Mouse (Mus musculus) heart, embryonic 11.5 days (tissue): Measurements from ENCODE around the gene Dph1. TPM values are rescaled to one million over a fixed set of nuclear protein-coding genes. Genes with fewer than 3 reads are reported as not detected.
A peak's percentile ranks its signal among the peaks of the same experiment; 100 is the strongest.

ENCODE experiments used
- ATAC-seq: fragments of 200-750 bp; cut with Nextera tagmentation; replicated peaks from 2 replicates; pipeline ENCODE4 v1.8.0; 2017; ENCODE audit warnings: moderate library complexity; ENCODE audit not compliant: insufficient number of reproducible peaks, low FRiP score, low TSS enrichment
- H3K27ac ChIP-seq: fragments of 300-500 bp; sonication (generic); 2 replicates; pipeline ENCODE4 v1.5.1; 2014; ENCODE audit warnings: mild to moderate bottlenecking, low read depth, low read length
- H3K27me3 ChIP-seq: fragments of 300-500 bp; sonication (generic); 2 replicates; pipeline ENCODE4 v1.6.1; 2014; ENCODE audit warnings: mild to moderate bottlenecking, low read length, mixed read lengths; ENCODE audit not compliant: control insufficient read depth, insufficient read depth
- H3K36me3 ChIP-seq: fragments of 300-500 bp; sonication (generic); 2 replicates; pipeline ENCODE4 v1.6.1; 2014; ENCODE audit warnings: mild to moderate bottlenecking, low read length, moderate library complexity, mixed read lengths; ENCODE audit not compliant: control insufficient read depth, insufficient read depth
- H3K4me1 ChIP-seq: fragments of 300-500 bp; sonication (generic); 2 replicates; pipeline ENCODE4 v1.6.1; 2014; ENCODE audit warnings: low read length; ENCODE audit not compliant: control insufficient read depth, insufficient read depth
- H3K4me2 ChIP-seq: fragments of 300-500 bp; sonication (generic); 2 replicates; pipeline ENCODE4 v1.6.1; 2014; ENCODE audit warnings: mild to moderate bottlenecking, moderate library complexity
- H3K4me3 ChIP-seq: fragments of 300-500 bp; sonication (generic); 2 replicates; pipeline ENCODE4 v1.5.1; 2014; ENCODE audit warnings: low read depth, low read length
- H3K9ac ChIP-seq: fragments of 300-500 bp; sonication (generic); 2 replicates; pipeline ENCODE4 v1.6.1; 2014; ENCODE audit warnings: mild to moderate bottlenecking, low read depth, low read length, moderate library complexity
- H3K9me3 ChIP-seq: fragments of 300-500 bp; sonication (generic); replicated peaks from 2 replicates; pipeline ENCODE4 v1.6.1; 2016; ENCODE audit warnings: low read length; ENCODE audit not compliant: control insufficient read depth
- WGBS: fragments of 180-500 bp; shearing (Covaris S2); extraction: QIAGEN DNeasy Blood & Tissue Kit; methylation state at CpG from one replicate; pipeline ENCODE4 v1.1.7; 2014; ENCODE audit not compliant: insufficient replicate concordance; 5-methylcytosine and 5-hydroxymethylcytosine counted together
- polyA plus RNA-seq: library from polyadenylated mRNA; unstranded; fragments of >200 nt; fragmentation: Nextera tagmentation; extraction: Ambion mirVana; gene quantifications from 2 replicates; pipeline ENCODE4 v1.2.1, GENCODE M21; 2014

Dph1 gene
- polyA plus RNA-seq, 1 experiment from 2014 or later, result 16.5 TPM

- H3K4me1 ChIP-seq, result peaks cover 26% of the 10 kb centered on the region
- no peak overlapping the region for H3K9ac ChIP-seq
- H3K27me3 ChIP-seq, result no peaks in the 10 kb centered on the region
- no peaks in the 10 kb centered on the region for H3K9me3 ChIP-seq
- no peak for ATAC-seq
- peaks cover 4% of the 10 kb centered on the region for H3K36me3 ChIP-seq
- no peak overlapping the region for H3K4me3 ChIP-seq
- no peak overlapping the region for H3K27ac ChIP-seq
- H3K4me2 ChIP-seq, result no peak overlapping the region
- 75% methylated on average over 6 of the region's 6 CpGs for WGBS
Measured at GRCm38 (mm10) chr11:75154053-75154585, 36.9 kb downstream of the Dph1 start.

- H3K4me1 ChIP-seq, result peaks cover 33% of the 10 kb centered on the region
- H3K27me3 ChIP-seq, result no peaks in the 10 kb centered on the region
- no peak overlapping the region for H3K4me3 ChIP-seq
- H3K4me2 ChIP-seq, result no peak overlapping the region
- 0 out of 2 replicates have a peak overlapping the region, but pooled peaks have one; percentile 28 for H3K9ac ChIP-seq
- 0 out of 2 replicates have a peak overlapping the region, but pooled peaks have one; percentile 46 for H3K27ac ChIP-seq
- H3K36me3 ChIP-seq, result peaks cover 3% of the 10 kb centered on the region
- ATAC-seq, result no peak
- no peaks in the 10 kb centered on the region for H3K9me3 ChIP-seq
- 66% methylated on average over 18 of the region's 18 CpGs for WGBS
Measured at GRCm38 (mm10) chr11:75152603-75153557, 38.2 kb downstream of the Dph1 start.

- H3K36me3 ChIP-seq, result peaks cover 3% of the 10 kb centered on the region; the same call in 1 of the 2 replicates
- no peaks in the 10 kb centered on the region for H3K27me3 ChIP-seq
- H3K9me3 ChIP-seq, result no peaks in the 10 kb centered on the region
- H3K9ac ChIP-seq, result no peak overlapping the region
- no peak for ATAC-seq
- no peak overlapping the region for H3K4me3 ChIP-seq
- no peak overlapping the region for H3K27ac ChIP-seq
- peaks cover 30% of the 10 kb centered on the region for H3K4me1 ChIP-seq
- 86% methylated on average over 1 of the region's 1 CpGs for whole genome bisulfite sequencing
- no peak overlapping the region for H3K4me2 ChIP-seq
Measured at GRCm38 (mm10) chr11:75150346-75150745, 40.7 kb downstream of the Dph1 start.

GRCm38 (mm10) chr11:75148332-75149035, 42.6 kb downstream of the Dph1 start:
- no peak overlapping the region for H3K4me2 ChIP-seq
- peaks cover 28% of the 10 kb centered on the region for H3K4me1 ChIP-seq
- no peak for ATAC-seq
- peak overlapping the region; percentile 63 for H3K27ac ChIP-seq
- no peaks in the 10 kb centered on the region for H3K9me3 ChIP-seq
- H3K9ac ChIP-seq, result no peak overlapping the region; the same call in 1 of the 2 replicates
- peaks cover 6% of the 10 kb centered on the region for H3K36me3 ChIP-seq
- no peaks in the 10 kb centered on the region for H3K27me3 ChIP-seq
- 76% methylated on average over 11 of the region's 11 CpGs for WGBS
- no peak overlapping the region for H3K4me3 ChIP-seq

- Histone ChIP-seq H3K9ac (no peak overlapping the region; the same call in 1 of the 2 replicates), H3K4me3 (no peak overlapping the region)
Measured at GRCm38 (mm10) chr11:75147846-75148168, 43.2 kb downstream of the Dph1 start.

GRCm38 (mm10) chr11:75147106-75147845, 43.8 kb downstream of the Dph1 start:
- no peaks in the 10 kb centered on the region for H3K27me3 ChIP-seq
- no peak overlapping the region for H3K4me2 ChIP-seq
- ATAC-seq, result 0 out of 2 replicates have a peak, but pooled peaks have one; percentile 24
- H3K9ac ChIP-seq, result peak overlapping the region; percentile 39
- no peak overlapping the region for H3K4me3 ChIP-seq
- no peaks in the 10 kb centered on the region for H3K9me3 ChIP-seq
- H3K36me3 ChIP-seq, result peaks cover 6% of the 10 kb centered on the region
- 53% methylated on average over 11 of the region's 11 CpGs for WGBS
- peak overlapping the region; percentile 63 for H3K27ac ChIP-seq
- peaks cover 24% of the 10 kb centered on the region for H3K4me1 ChIP-seq

More at GRCm38 (mm10) chr11:75147846-75148168, 43.2 kb downstream of the Dph1 start:
- peaks cover 27% of the 10 kb centered on the region for H3K4me1 ChIP-seq
- peak; percentile 62; the same call in 1 of the 2 replicates for ATAC-seq
- H3K4me2 ChIP-seq, result no peak overlapping the region
- no peaks in the 10 kb centered on the region for H3K9me3 ChIP-seq
- peaks cover 6% of the 10 kb centered on the region for H3K36me3 ChIP-seq
- 30% methylated on average over 3 of the region's 3 CpGs for WGBS
- no peaks in the 10 kb centered on the region for H3K27me3 ChIP-seq
- H3K27ac ChIP-seq, result peak overlapping the region; percentile 63

GRCm38 (mm10) chr11:75145841-75146240, 45.2 kb downstream of the Dph1 start:
- H3K36me3 ChIP-seq, result peaks cover 6% of the 10 kb centered on the region
- H3K9ac ChIP-seq, result no peak overlapping the region
- H3K4me3 ChIP-seq, result no peak overlapping the region
- no peaks in the 10 kb centered on the region for H3K27me3 ChIP-seq
- no peak for ATAC-seq
- H3K27ac ChIP-seq, result no peak overlapping the region
- no peak overlapping the region for H3K4me2 ChIP-seq
- 78% methylated on average over 2 of the region's 2 CpGs for WGBS
- peaks cover 32% of the 10 kb centered on the region for H3K4me1 ChIP-seq
- no peaks in the 10 kb centered on the region for H3K9me3 ChIP-seq

GRCm38 (mm10) chr11:75142749-75143148, 48.3 kb downstream of the Dph1 start:
- WGBS, result 74% methylated on average over 4 of the region's 4 CpGs
- no peak overlapping the region for H3K4me3 ChIP-seq
- no peak overlapping the region for H3K27ac ChIP-seq
- no peaks in the 10 kb centered on the region for H3K27me3 ChIP-seq
- no peak overlapping the region for H3K9ac ChIP-seq
- H3K9me3 ChIP-seq, result no peaks in the 10 kb centered on the region
- peaks cover 49% of the 10 kb centered on the region for H3K4me1 ChIP-seq
- no peak overlapping the region for H3K4me2 ChIP-seq
- no peak for ATAC-seq
- peaks cover 3% of the 10 kb centered on the region; the same call in 1 of the 2 replicates for H3K36me3 ChIP-seq
